25 mouse cellular contexts compared by ENCODE assay signal in the genomic region with DNA sequence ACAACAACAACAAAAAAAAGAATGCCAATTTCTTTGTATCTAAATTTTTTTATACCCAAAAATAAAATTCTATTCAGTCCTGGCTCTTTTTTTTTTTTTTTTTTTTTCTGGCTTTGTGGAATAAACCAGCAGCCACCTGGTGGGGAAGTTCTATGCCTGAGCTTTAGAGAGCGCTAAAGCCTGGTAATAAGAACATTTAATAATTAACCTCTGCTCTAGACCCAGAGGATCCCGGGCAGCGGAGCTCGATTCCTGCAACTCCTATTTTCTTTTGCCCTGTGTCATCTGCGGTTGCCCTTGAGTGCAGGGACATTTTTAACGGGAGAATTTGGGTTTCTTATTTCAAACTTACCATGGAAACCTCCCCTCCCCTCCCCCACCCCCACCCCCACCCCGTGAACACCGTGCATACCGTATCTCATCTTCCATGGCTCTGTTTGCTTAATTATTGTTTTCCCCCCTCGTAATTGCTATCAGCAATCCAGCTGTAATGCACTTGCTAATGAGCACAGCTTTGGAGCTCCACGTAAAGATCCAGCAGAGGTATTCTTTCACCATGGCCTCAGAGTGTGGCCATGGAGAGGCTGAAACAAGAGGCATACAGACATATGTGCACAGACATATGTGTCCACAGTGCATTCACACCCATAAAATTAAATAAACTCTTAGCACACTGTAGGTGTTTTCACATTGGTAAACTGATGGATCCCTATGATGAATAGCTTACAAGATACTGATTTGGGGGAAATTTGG.
A peak's percentile ranks its signal among the peaks of the same experiment; 100 is the strongest.
DNase-seq lines count a peak whose midpoint lies in the region; ATAC-seq and TF ChIP-seq lines count a peak whose summit lies in the region.
"Had no signal": no experiment of that assay in that cellular context is flagged by ENCODE, and none has a peak within 500 bp of the region (broad histone marks: within the 10 kb centered on the region; RNA-seq: fewer than 3 reads in every experiment).

No protein-coding gene starts in this region.

- no peak overlapping the region for H3K4me3 ChIP-seq in kidney, embryonic 15.5 days (replicated peaks)
- H3K4me3 ChIP-seq in liver, adult 2 months (ENCODE audit: insufficient read depth, low read depth, low read length), result no peak overlapping the region
- no peak overlapping the region for H3K4me3 ChIP-seq in liver, postnatal 0 days (ENCODE audit: low read depth, low read length)
- no peak overlapping the region for H3K4me3 ChIP-seq in forebrain, postnatal 0 days (ENCODE audit: low read depth, low read length)
- H3K4me3 ChIP-seq in embryonic facial prominence, embryonic 10.5 days, result no peak overlapping the region
- H3K4me3 ChIP-seq: heart, adult 2 months; heart, embryonic 13.5 days; hindbrain, embryonic 12.5 days had no signal

- H3K4me2 ChIP-seq in kidney, embryonic 15.5 days, result no peak overlapping the region
- no peak overlapping the region for H3K4me2 ChIP-seq in liver, postnatal 0 days (ENCODE audit: low read depth, low read length)
- H3K4me2 ChIP-seq in forebrain, postnatal 0 days (ENCODE audit: low read depth), result no peak overlapping the region
- H3K4me2 ChIP-seq: heart, embryonic 13.5 days; hindbrain, embryonic 12.5 days; liver, embryonic 11.5 days had no signal

- no peak for TF ChIP-seq EP300 in liver, postnatal 0 days (IDR thresholded peaks at IDR 0.05; ENCODE audit: low read depth)

- 28% methylated on average over 11 of the region's 11 CpGs for WGBS in kidney, embryonic 15.5 days
- 30% methylated on average over 11 of the region's 11 CpGs for WGBS in liver, adult 2 months
- WGBS in liver, postnatal 0 days (ENCODE audit: insufficient replicate concordance), result 54% methylated on average over 11 of the region's 11 CpGs
- 15% methylated on average over 11 of the region's 11 CpGs for WGBS in forebrain, postnatal 0 days
- 38% methylated on average over 11 of the region's 11 CpGs for WGBS in embryonic facial prominence, embryonic 10.5 days

- no peaks in the 10 kb centered on the region for H3K79me2 ChIP-seq in liver, adult 2 months (ENCODE audit: control insufficient read depth, insufficient read depth, low read length)

- TF ChIP-seq POLR2A in liver, adult 2 months (IDR thresholded peaks at IDR 0.05; ENCODE audit: extremely low read depth, insufficient read depth, low read length), result no peak
- TF ChIP-seq POLR2A in brain, embryonic 14.5 days (IDR thresholded peaks at IDR 0.05; ENCODE audit: borderline replicate concordance, extremely low read depth, insufficient read depth, insufficient read length, poor library complexity, severe bottlenecking), result no peak

- no peaks in the 10 kb centered on the region for H3K36me3 ChIP-seq in kidney, embryonic 15.5 days
- H3K36me3 ChIP-seq in liver, adult 2 months (ENCODE audit: control insufficient read depth, insufficient read depth, low read length), result no peaks in the 10 kb centered on the region
- no peaks in the 10 kb centered on the region for H3K36me3 ChIP-seq in liver, postnatal 0 days (replicated peaks; ENCODE audit: insufficient read depth, low read length)
- no peaks in the 10 kb centered on the region for H3K36me3 ChIP-seq in forebrain, postnatal 0 days (ENCODE audit: insufficient read depth)
- no peaks in the 10 kb centered on the region for H3K36me3 ChIP-seq in embryonic facial prominence, embryonic 10.5 days (replicated peaks)
- H3K36me3 ChIP-seq: G1E; heart, embryonic 13.5 days; hindbrain, embryonic 12.5 days had no signal

- no peak overlapping the region for H3K27ac ChIP-seq in kidney, embryonic 15.5 days
- H3K27ac ChIP-seq in liver, adult 2 months (replicated peaks; ENCODE audit: insufficient read depth, low read depth, low read length), result no peak overlapping the region
- no peak overlapping the region for H3K27ac ChIP-seq in liver, postnatal 0 days (ENCODE audit: low read depth)
- H3K27ac ChIP-seq in forebrain, postnatal 0 days (ENCODE audit: low read depth, low read length), result no peak overlapping the region
- H3K27ac ChIP-seq in embryonic facial prominence, embryonic 10.5 days (replicated peaks), result no peak overlapping the region
- H3K27ac ChIP-seq: heart, adult 2 months; heart, embryonic 13.5 days; hindbrain, embryonic 12.5 days had no signal

- DNase-seq in kidney, adult 18-20 months, result peak; percentile 9
- DNase-seq in liver, adult 2 months (ENCODE audit: extremely low read depth, low read depth, low spot score), result peak; percentile 29
- DNase-seq in liver, postnatal 0 days, result no peak
- peak; percentile 45 for DNase-seq in brain, embryonic 14.5 days (ENCODE audit: low read depth)
- no peak for DNase-seq in forebrain, postnatal 0 days
- no peak for DNase-seq in right cerebral cortex, postnatal 10 days (ENCODE audit: low spot score in 2 of 2)
- DNase-seq in embryonic facial prominence, embryonic 10.5 days (ENCODE audit: low spot score), result no peak
- DNase-seq: adrenal gland, postnatal 36 days; B cell, adult 2 months; cerebellum, adult 11 months; cerebellum, adult 9-11 months; gastrocnemius, postnatal 36 days; heart, adult 2 months; heart, postnatal 14 days; layer of hippocampus, postnatal 36 days; lung, adult 18-20 months; lung, postnatal 10 days; right cerebral cortex, postnatal 25 days had no signal

- no peaks in the 10 kb centered on the region for H3K9me3 ChIP-seq in kidney, embryonic 15.5 days (replicated peaks)
- no peaks in the 10 kb centered on the region for H3K9me3 ChIP-seq in liver, postnatal 0 days (ENCODE audit: low read length)
- no peaks in the 10 kb centered on the region for H3K9me3 ChIP-seq in forebrain, postnatal 0 days (ENCODE audit: low read length)
- no peaks in the 10 kb centered on the region for H3K9me3 ChIP-seq in embryonic facial prominence, embryonic 10.5 days
- H3K9me3 ChIP-seq: G1E; heart, embryonic 13.5 days; hindbrain, embryonic 12.5 days had no signal

- no peaks in the 10 kb centered on the region for H3K4me1 ChIP-seq in kidney, embryonic 15.5 days
- H3K4me1 ChIP-seq in liver, adult 2 months (ENCODE audit: control insufficient read depth, insufficient read depth, low read length), result no peaks in the 10 kb centered on the region
- no peaks in the 10 kb centered on the region for H3K4me1 ChIP-seq in liver, postnatal 0 days (ENCODE audit: insufficient read depth)
- H3K4me1 ChIP-seq in forebrain, postnatal 0 days (ENCODE audit: insufficient read depth), result no peaks in the 10 kb centered on the region
- H3K4me1 ChIP-seq in embryonic facial prominence, embryonic 10.5 days, result peaks cover 5% of the 10 kb centered on the region
- H3K4me1 ChIP-seq: heart, embryonic 13.5 days had no signal

- no peaks in the 10 kb centered on the region for H3K27me3 ChIP-seq in kidney, embryonic 15.5 days
- H3K27me3 ChIP-seq in liver, adult 2 months (ENCODE audit: control insufficient read depth, insufficient read depth, low read length), result no peaks in the 10 kb centered on the region
- H3K27me3 ChIP-seq in liver, postnatal 0 days (ENCODE audit: insufficient read depth, low read length), result no peaks in the 10 kb centered on the region
- no peaks in the 10 kb centered on the region for H3K27me3 ChIP-seq in forebrain, postnatal 0 days (ENCODE audit: insufficient read depth, low read length)
- H3K27me3 ChIP-seq in embryonic facial prominence, embryonic 10.5 days (replicated peaks; ENCODE audit: low read depth, poor library complexity, severe bottlenecking), result no peaks in the 10 kb centered on the region
- H3K27me3 ChIP-seq: heart, embryonic 13.5 days; hindbrain, embryonic 12.5 days had no signal

- TF ChIP-seq CTCF in liver, adult 2 months (IDR thresholded peaks at IDR 0.05; ENCODE audit: low read depth, low read length), result no peak
- TF ChIP-seq CTCF in liver, postnatal 0 days (IDR thresholded peaks at IDR 0.05; ENCODE audit: low read depth), result no peak
- TF ChIP-seq CTCF in brain, embryonic 14.5 days (IDR thresholded peaks at IDR 0.05; ENCODE audit: borderline replicate concordance, extremely low read depth, insufficient read depth, insufficient read length), result no peak
- no peak for TF ChIP-seq CTCF in forebrain, postnatal 0 days (IDR thresholded peaks at IDR 0.05; ENCODE audit: low read depth)

- ATAC-seq in kidney, embryonic 15.5 days (replicated peaks; ENCODE audit: low FRiP score), result no peak
- ATAC-seq in liver, postnatal 0 days, result no peak
- peak; percentile 20; the same call in 1 of the 2 replicates for ATAC-seq in forebrain, postnatal 0 days
- ATAC-seq: inflammation-experienced regulatory T-cells, adult 6 months; Patski had no signal

- no peak overlapping the region for H3K9ac ChIP-seq in kidney, embryonic 15.5 days
- H3K9ac ChIP-seq in liver, adult 2 months (ENCODE audit: low read depth, low read length), result no peak overlapping the region
- no peak overlapping the region for H3K9ac ChIP-seq in liver, postnatal 0 days (replicated peaks)
- H3K9ac ChIP-seq in forebrain, postnatal 0 days, result no peak overlapping the region
- H3K9ac ChIP-seq: heart, embryonic 13.5 days; hindbrain, embryonic 12.5 days had no signal

Comparison
In these comparisons a context has a peak if more than half of its experiments do, and no peak if none do; other contexts are left out.
1. DNase-seq: peak in kidney, adult 18-20 months (single experiment), liver, adult 2 months (single experiment) and brain, embryonic 14.5 days (single experiment); none in liver, postnatal 0 days (single experiment), forebrain, postnatal 0 days (single experiment), right cerebral cortex, postnatal 10 days (0 of 2) and embryonic facial prominence, embryonic 10.5 days (single experiment).